Mouse (Mus musculus): ENCODE results near the gene Prph. TPM values are rescaled to one million over a fixed set of nuclear protein-coding genes. Genes with fewer than 3 reads are reported as not detected.

Gene Prph
- not detected in 2 replicates for total RNA-seq (2017)

DNA sequence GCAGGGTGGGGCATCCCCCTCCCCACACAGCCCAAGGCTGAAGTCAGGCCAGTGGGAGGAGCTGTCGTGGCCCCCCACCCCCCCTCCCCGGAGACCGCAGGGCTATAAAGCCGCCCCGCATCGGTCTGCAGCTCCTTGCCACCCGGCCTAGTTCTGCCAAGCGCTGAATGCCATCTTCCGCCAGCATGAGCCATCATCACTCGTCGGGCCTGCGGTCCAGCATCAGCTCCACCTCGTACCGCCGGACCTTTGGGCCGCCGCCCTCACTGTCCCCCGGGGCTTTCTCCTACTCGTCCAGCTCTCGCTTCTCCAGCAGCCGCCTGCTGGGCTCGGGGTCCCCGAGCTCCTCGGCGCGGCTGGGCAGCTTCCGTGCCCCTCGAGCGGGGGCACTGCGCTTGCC lies at the start of gene Prph:
Gene Prph (plus strand): TSS at position 135 of the 400 bp plus-strand sequence.
- no peak for ATAC-seq (ENCODE audit: extremely low read depth, insufficient number of reproducible peaks, low FRiP score, poor library complexity, severe bottlenecking)

DNA sequence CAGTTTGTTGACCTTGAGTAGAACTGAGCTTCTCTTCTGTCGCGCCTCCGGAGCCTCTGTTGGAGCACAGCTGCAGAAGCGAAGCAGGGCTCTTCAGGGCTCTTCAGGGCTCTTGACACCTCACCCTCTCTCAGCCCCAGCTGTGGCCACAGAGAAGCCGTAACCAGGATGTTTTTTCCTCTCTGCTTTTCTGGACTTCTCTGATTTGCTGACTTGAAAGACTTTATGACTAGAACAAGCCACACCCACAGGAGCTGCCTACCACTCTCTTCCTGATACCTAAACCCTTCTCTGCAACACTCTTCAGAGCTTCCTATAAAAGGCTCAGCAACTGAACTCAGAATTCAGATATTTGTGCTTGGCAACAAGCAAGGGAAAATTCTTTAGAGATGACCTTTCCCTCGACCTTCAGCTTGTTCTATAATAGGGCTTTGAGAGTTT lies 46.2 kb upstream of the Prph start:
- peak; percentile 82 for ATAC-seq (ENCODE audit: extremely low read depth, insufficient number of reproducible peaks, low FRiP score, poor library complexity, severe bottlenecking)

DNA sequence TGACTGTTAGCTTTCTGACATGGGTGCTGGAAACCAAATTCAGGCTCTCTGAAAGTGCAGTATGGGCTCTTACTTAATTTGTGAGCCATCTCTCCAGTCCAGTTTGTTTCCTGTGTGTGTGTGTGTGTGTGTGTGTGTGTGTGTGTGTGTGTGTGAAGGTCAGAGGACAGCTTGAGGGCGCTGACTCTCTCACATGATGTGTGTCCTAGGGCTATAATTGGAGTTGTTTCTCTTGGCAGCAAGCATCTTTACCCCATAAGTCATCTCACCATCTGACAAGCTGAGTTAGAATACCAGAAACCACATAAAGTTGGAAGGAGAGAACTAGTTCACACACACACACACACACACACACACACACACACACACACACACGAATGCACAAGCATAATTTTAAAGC lies 44.1 kb upstream of the Prph start:
- no peak for ATAC-seq (ENCODE audit: extremely low read depth, insufficient number of reproducible peaks, low FRiP score, poor library complexity, severe bottlenecking)

- ATAC-seq (ENCODE audit: extremely low read depth, insufficient number of reproducible peaks, low FRiP score, poor library complexity, severe bottlenecking) = no peak
Measured at GRCm38 (mm10) chr15:99011946-99012345, 43.0 kb upstream of the Prph start.

DNA sequence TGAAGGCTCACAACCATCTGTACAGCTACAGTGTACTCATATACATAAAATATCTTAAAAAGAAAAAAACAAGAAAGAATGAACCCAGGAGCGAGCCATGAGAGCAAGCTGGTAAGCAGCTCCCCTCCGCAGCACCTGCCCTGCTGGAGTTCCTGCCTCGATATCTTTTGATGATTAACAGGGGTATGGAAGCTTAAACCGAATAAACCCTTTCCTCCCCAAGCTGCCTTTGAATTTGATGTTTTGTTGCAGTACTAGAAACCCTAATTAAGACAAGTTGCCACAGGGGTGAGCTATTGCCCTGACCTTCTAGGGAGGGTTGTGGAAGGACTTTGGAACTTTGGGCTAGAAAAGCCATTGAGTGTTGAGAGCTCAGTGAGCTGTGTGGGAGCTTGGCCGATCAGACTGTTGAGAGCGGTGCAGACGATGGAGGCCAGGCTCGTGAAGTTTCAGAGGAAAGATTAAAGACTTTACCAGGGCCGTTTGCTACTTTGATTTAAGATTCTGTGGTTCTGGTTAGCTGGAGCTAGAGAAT lies 40.4 kb upstream of the Prph start:
- ATAC-seq (ENCODE audit: extremely low read depth, insufficient number of reproducible peaks, low FRiP score, poor library complexity, severe bottlenecking) = no peak

GRCm38 (mm10) chr15:99017355-99017761 lies 37.6 kb upstream of the Prph start:
- ATAC-seq (ENCODE audit: extremely low read depth, insufficient number of reproducible peaks, low FRiP score, poor library complexity, severe bottlenecking) = no peak

GRCm38 (mm10) chr15:99017986-99018385 lies 37.0 kb upstream of the Prph start:
- ATAC-seq (ENCODE audit: extremely low read depth, insufficient number of reproducible peaks, low FRiP score, poor library complexity, severe bottlenecking) = no peak

DNA sequence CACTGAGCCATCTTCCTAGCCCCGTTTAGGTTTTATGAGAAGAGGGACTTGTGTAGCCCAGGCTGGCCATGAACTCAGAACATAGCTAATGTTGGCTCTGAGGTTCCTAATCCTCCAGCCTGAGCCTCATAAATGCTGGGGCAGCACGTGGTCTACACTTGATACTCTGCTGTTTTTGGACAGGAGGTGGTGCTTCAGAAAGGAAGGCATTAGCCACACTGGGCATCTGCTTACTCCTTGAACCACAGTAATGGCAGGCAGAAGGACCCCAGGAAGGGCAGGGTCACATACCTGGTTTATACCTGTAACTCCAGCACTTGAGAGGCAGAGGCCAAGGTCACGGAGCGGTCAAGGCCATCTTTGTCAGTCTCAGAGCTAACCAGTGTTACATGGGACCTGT lies 36.3 kb upstream of the Prph start:
- ATAC-seq (ENCODE audit: extremely low read depth, insufficient number of reproducible peaks, low FRiP score, poor library complexity, severe bottlenecking) = no peak

DNA sequence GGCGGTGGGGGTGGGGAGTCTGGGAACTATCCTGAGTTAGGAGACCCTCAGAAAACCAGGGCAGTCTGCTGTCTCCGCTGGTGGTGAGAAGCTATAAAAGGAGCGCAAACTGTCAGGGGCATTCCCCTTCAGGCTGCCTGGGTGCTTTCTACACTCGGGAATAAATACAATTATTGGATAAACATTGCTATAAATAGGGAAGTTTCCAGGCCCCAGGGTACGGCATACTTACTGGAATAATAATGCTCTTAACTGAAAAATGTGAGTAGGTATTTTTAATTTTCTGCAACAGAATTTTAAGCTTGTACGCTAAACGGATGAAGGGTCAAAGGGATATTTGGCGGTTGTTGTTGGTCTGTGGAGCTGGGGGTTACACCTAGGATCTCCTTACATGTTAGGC lies 35.5 kb upstream of the Prph start:
- ATAC-seq (ENCODE audit: extremely low read depth, insufficient number of reproducible peaks, low FRiP score, poor library complexity, severe bottlenecking) = no peak

- ATAC-seq (ENCODE audit: extremely low read depth, insufficient number of reproducible peaks, low FRiP score, poor library complexity, severe bottlenecking) = no peak
Measured at GRCm38 (mm10) chr15:99020171-99020570, 34.8 kb upstream of the Prph start.

DNA sequence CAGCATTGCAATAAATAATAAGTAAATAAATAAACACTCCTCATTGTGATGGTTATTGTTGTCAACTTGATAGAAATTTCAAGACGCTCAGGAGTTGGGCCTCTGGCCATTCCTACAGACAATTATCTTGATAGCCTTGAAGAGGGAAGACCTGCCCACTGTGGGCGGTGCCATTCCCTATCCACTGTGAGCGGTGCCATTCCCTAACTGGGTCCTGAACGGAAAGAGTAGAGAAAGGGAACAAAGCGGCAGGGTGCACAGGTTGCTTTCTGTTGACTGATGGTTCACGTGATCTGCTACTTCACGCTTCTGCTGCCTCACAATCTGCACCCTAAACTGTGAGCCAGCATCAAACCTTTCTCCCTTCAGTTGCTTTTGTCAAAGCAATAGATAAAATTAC lies 33.7 kb upstream of the Prph start:
- no peak for ATAC-seq (ENCODE audit: extremely low read depth, insufficient number of reproducible peaks, low FRiP score, poor library complexity, severe bottlenecking)

GRCm38 (mm10) chr15:99024668-99025314 lies 30.2 kb upstream of the Prph start:
- peak; percentile 63; the same call in 1 of the 2 replicates for ATAC-seq (ENCODE audit: extremely low read depth, insufficient number of reproducible peaks, low FRiP score, poor library complexity, severe bottlenecking)

DNA sequence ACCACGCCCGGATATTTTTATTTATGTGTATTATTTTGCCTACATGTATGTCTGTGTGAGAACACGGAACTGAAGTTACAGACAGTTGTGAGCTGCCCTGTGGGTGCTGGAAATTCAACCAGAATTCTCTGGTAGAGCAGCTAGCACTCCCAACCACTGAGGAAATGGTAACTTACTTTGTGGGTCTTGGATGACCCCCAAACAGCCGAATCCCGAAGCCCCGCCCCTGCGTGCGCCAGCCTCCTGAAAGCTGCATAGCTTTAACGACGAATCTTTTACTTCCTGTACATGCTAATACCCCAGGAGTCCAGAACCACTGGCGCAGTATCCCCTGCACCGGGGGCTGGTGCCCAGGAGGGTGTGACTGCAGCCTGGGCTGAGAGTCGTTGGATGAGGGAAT lies 29.6 kb upstream of the Prph start:
- no peak for ATAC-seq (ENCODE audit: extremely low read depth, insufficient number of reproducible peaks, low FRiP score, poor library complexity, severe bottlenecking)

DNA sequence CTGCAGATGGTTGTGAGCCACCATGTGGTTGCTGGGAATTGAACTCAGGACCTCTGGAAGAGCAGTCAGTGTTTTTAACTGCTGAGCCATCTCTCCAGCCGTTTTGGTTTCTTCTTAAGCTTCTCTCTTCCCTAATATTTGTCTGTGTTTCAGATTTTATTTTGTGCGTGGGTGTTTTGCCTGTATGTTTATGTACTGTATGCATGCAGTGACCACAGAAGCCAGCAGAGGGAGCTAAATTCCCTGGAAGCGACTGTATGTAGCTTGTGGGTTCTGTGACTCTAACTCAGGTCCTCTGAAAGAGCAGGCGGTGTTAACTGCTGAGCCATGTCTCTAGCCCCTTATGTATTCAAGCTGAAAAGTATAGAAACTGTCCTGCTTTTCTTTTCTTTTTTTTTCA lies 28.7 kb upstream of the Prph start:
- no peak for ATAC-seq (ENCODE audit: extremely low read depth, insufficient number of reproducible peaks, low FRiP score, poor library complexity, severe bottlenecking)

DNA sequence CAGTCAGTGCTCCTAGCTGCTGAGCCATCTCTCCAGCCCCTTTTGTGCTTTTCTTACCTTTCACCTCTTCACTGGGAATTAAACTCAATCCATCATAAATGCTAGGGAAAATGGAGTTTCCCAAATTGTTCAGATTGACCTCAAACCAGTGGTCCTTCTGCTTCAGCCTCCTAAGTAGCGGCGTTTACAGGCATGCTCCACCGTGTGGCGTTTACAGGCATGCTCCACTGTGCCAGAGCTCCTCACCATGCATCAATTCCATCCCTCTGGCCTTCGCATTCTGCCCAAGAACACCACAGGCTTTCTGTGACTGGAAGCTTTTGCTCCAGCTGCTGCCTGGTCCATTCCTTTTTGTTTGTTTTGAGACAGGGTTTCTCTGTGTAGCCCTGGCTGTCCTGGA lies 27.9 kb upstream of the Prph start:
- ATAC-seq (ENCODE audit: extremely low read depth, insufficient number of reproducible peaks, low FRiP score, poor library complexity, severe bottlenecking) = no peak

DNA sequence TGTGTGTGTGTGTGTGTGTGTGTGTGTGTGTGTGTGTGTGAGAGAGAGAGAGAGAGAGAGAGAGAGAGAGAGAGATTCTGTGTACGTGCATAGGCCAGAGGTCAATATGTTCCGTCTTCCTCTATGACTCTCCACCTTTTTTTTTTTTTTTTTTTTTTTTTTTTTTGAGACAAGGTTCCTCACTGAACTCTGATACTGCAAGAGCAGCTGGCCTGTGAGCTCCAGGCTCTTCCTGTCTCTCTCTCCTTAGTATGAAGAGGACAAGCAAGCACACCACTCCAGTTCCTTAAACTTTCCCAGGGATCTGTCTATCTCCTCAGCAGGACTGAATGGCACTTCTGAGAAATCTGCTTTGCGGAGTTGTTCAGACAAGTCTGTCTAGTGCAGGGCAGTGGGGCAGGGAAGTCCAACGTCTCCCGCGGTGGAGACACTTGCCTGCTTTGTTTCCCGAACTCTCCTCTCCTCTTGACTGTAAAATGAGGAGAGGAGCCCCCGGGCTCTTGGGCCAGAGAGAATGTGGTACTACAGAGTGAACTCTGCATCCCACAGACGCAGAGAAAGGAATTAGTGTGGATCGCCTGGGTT lies 26.0 kb upstream of the Prph start:
- no peak for ATAC-seq (ENCODE audit: extremely low read depth, insufficient number of reproducible peaks, low FRiP score, poor library complexity, severe bottlenecking)

GRCm38 (mm10) chr15:99029619-99030584 lies 25.1 kb upstream of the Prph start, which contains the start of gene Tuba1c:
Gene Tuba1c (plus strand): TSS chr15:99029891.
- peak; percentile 70 for ATAC-seq (ENCODE audit: extremely low read depth, insufficient number of reproducible peaks, low FRiP score, poor library complexity, severe bottlenecking)

DNA sequence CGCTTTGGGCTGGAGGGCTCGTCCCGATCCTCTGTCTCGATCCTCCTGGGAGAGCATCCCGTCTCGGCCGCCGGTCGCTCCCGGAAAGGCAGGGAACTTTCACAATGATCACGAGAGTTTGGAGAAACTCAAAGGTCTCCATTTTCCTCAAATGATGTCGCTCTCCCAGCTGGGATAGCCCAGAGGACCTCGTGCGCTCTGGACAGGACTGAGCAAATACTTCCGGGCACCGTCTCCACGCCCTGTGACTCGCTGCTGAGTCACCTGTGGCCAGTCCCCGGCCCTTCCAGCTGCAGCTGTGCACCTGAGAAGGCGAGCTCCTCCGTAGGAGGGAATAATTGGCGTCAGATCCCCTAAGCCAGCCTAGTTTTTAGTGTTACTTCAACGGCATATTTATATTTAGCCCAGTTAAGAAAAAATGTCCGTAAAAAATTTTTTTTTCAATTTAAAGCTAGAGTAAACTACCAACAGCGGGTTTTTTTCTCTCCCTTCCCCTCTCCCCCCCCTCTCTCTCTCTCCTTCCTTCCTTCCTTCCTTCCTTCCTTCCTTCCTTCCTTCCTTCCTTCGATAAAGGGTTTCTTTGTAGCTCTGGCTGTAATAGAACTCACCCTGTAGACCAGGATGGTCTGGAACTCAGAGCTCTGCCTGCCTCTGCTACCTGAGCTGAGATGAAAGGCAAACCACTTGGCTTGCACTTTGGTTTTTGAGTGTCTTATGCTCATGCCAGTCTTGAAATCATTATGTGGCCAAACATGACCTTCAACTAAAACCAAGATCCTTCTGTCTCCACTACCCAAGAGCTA lies 24.2 kb upstream of the Prph start:
- peak; percentile 37; the same call in 1 of the 2 replicates for ATAC-seq (ENCODE audit: extremely low read depth, insufficient number of reproducible peaks, low FRiP score, poor library complexity, severe bottlenecking)

- no peak for ATAC-seq (ENCODE audit: extremely low read depth, insufficient number of reproducible peaks, low FRiP score, poor library complexity, severe bottlenecking)
Measured at GRCm38 (mm10) chr15:99031388-99031675, 23.6 kb upstream of the Prph start.

All from neutrophil, adult 5-6 weeks (primary cell).